Mouse (Mus musculus): ENCODE measurements around the gene Prpf31.
A peak's percentile ranks its signal among the peaks of the same experiment; 100 is the strongest.

The Prpf31 gene

GRCm38 (mm10) chr7:3629030-3629429 lies 755 bp upstream of the Prpf31 start:
- DNase-seq (ENCODE audit: low spot score in 2 of 2): no peak

- no peak for DNase-seq (ENCODE audit: low spot score in 2 of 2)
These were observed 662 bp downstream of the Prpf31 start for GRCm38 (mm10) chr7:3630478-3630815.

GRCm38 (mm10) chr7:3643412-3643811 lies 13.6 kb downstream of the Prpf31 start:
- no peak for DNase-seq (ENCODE audit: low spot score in 2 of 2)

- no peak for DNase-seq (ENCODE audit: low spot score in 2 of 2)
These were observed 14.1 kb downstream of the Prpf31 start for GRCm38 (mm10) chr7:3643843-3644242.

GRCm38 (mm10) chr7:3644348-3644671 lies 14.5 kb downstream of the Prpf31 start:
- DNase-seq (ENCODE audit: low spot score in 2 of 2): no peak

- DNase-seq (ENCODE audit: low spot score in 2 of 2): peak; percentile 97
These were observed 15.1 kb downstream of the Prpf31 start, which contains the start of gene Cnot3 for GRCm38 (mm10) chr7:3644672-3645487. Gene Cnot3, plus strand, starts transcription at chr7:3645268.

- DNase-seq (ENCODE audit: low spot score in 2 of 2): no peak
These were observed 15.8 kb downstream of the Prpf31 start for GRCm38 (mm10) chr7:3645488-3646025.

GRCm38 (mm10) chr7:3646188-3646587 lies 16.4 kb downstream of the Prpf31 start:
- no peak for DNase-seq (ENCODE audit: low spot score in 2 of 2)

- DNase-seq (ENCODE audit: low spot score in 2 of 2): no peak
These were observed 16.9 kb downstream of the Prpf31 start for GRCm38 (mm10) chr7:3646641-3647040.

GRCm38 (mm10) chr7:3656966-3657365 lies 27.2 kb downstream of the Prpf31 start:
- DNase-seq (ENCODE audit: low spot score in 2 of 2): no peak

GRCm38 (mm10) chr7:3658578-3658977 lies 28.8 kb downstream of the Prpf31 start:
- DNase-seq (ENCODE audit: low spot score in 2 of 2): no peak

- DNase-seq (ENCODE audit: low spot score in 2 of 2): no peak
These were observed 34.9 kb downstream of the Prpf31 start for GRCm38 (mm10) chr7:3664524-3665214.

- peak; percentile 92 to 95 for DNase-seq (ENCODE audit: low spot score in 2 of 2)
These were observed 35.7 kb downstream of the Prpf31 start, which contains the start of gene Leng1 for GRCm38 (mm10) chr7:3665215-3666114. Gene Leng1, minus strand, starts transcription at chr7:3665840.

GRCm38 (mm10) chr7:3666921-3667391 lies 37.2 kb downstream of the Prpf31 start:
- no peak for DNase-seq (ENCODE audit: low spot score in 2 of 2)

- DNase-seq (ENCODE audit: low spot score in 2 of 2): peak; percentile 71 to 74
These were observed 44.9 kb downstream of the Prpf31 start for GRCm38 (mm10) chr7:3674507-3675227.

GRCm38 (mm10) chr7:3675228-3675548 lies 45.4 kb downstream of the Prpf31 start:
- no peak for DNase-seq (ENCODE audit: low spot score in 2 of 2)

- no peak for DNase-seq (ENCODE audit: low spot score in 2 of 2)
These were observed 46.6 kb downstream of the Prpf31 start for GRCm38 (mm10) chr7:3676371-3676770.

- no peak for DNase-seq (ENCODE audit: low spot score in 2 of 2)
These were observed 47.6 kb downstream of the Prpf31 start, which contains the start of gene Tmc4 for GRCm38 (mm10) chr7:3677342-3677741. Gene Tmc4, minus strand, starts transcription at chr7:3677553.

GRCm38 (mm10) chr7:3683908-3684550 lies 54.2 kb downstream of the Prpf31 start:
- no peak for DNase-seq (ENCODE audit: low spot score in 2 of 2)

- no peak for DNase-seq (ENCODE audit: low spot score in 2 of 2)
These were observed 54.9 kb downstream of the Prpf31 start for GRCm38 (mm10) chr7:3684698-3685097.
